Mouse (Mus musculus) liver, postnatal 0 days (tissue): ENCODE data around the gene Atxn7l2. TPM values are rescaled to one million over a fixed set of nuclear protein-coding genes. Genes with fewer than 3 reads are reported as not detected.
A peak's percentile ranks its signal among the peaks of the same experiment; 100 is the strongest.

Experiments
- ATAC-seq: fragments of 200-750 bp; cut with Nextera tagmentation; 2 replicates; pipeline ENCODE4 v1.8.0; 2017; ENCODE audit warnings: mild to moderate bottlenecking, moderate library complexity
- DNase-seq: peaks from one replicate; pipeline ENCODE4 v3.0.0-alpha.2; 2016
- H3K27ac ChIP-seq: fragments of 300-500 bp; sonication (generic); 2 replicates; pipeline ENCODE4 v1.5.1; 2014; ENCODE audit warnings: antibody characterized with exemption, moderate library complexity, mild to moderate bottlenecking, low read depth
- H3K27me3 ChIP-seq: fragments of 300-500 bp; sonication (generic); 2 replicates; pipeline ENCODE4 v1.6.1; 2014; ENCODE audit warnings: low read length, control low read depth, mixed read lengths; ENCODE audit not compliant: insufficient read depth
- H3K36me3 ChIP-seq: fragments of 300-500 bp; sonication (generic); replicated peaks from 2 replicates; pipeline ENCODE4 v1.6.1; 2014; ENCODE audit warnings: mild to moderate bottlenecking, control low read depth, low read length, moderate library complexity, mixed read lengths; ENCODE audit not compliant: insufficient read depth
- H3K4me1 ChIP-seq: fragments of 300-500 bp; sonication (generic); 2 replicates; pipeline ENCODE4 v1.6.1; 2014; ENCODE audit warnings: antibody characterized with exemption, mild to moderate bottlenecking, control low read depth; ENCODE audit not compliant: insufficient read depth
- H3K4me2 ChIP-seq: fragments of 300-500 bp; sonication (generic); 2 replicates; pipeline ENCODE4 v1.6.1; 2014; ENCODE audit warnings: low read depth, mild to moderate bottlenecking, low read length, moderate library complexity, mixed read lengths
- H3K4me3 ChIP-seq: fragments of 300-500 bp; sonication (generic); 2 replicates; pipeline ENCODE4 v1.5.1; 2014; ENCODE audit warnings: low read depth, low read length
- H3K9ac ChIP-seq: fragments of 300-500 bp; sonication (generic); replicated peaks from 2 replicates; pipeline ENCODE4 v1.6.1; 2014; ENCODE audit warnings: mild to moderate bottlenecking, moderate library complexity
- H3K9me3 ChIP-seq: fragments of 300-500 bp; sonication (generic); 2 replicates; pipeline ENCODE4 v1.6.1; 2016; ENCODE audit warnings: mild to moderate bottlenecking, control low read depth, low read length, mixed read lengths
- CTCF ChIP-seq: sonication (generic); IDR thresholded peaks from 2 replicates; pipeline ENCODE4 v1.5.1; 2016; ENCODE audit warnings: antibody characterized with exemption, low read depth
- EP300 ChIP-seq: IDR thresholded peaks from 2 replicates; pipeline ENCODE4 v1.6.1; 2016; ENCODE audit warnings: antibody characterized with exemption, low read depth, mild to moderate bottlenecking
- WGBS: fragments of 180-500 bp; shearing (Covaris S2); extraction: QIAGEN DNeasy Blood & Tissue Kit; methylation state at CpG from one replicate; pipeline ENCODE4 v1.1.7; 2014; ENCODE audit not compliant: insufficient replicate concordance; 5-methylcytosine and 5-hydroxymethylcytosine counted together
- polyA plus RNA-seq: library from polyadenylated mRNA; unstranded; fragments of >200 nt; fragmentation: Nextera tagmentation; extraction: Ambion mirVana; gene quantifications from 2 replicates; pipeline ENCODE4 v1.2.1, GENCODE M21; 2015

Atxn7l2 gene
- polyA plus RNA-seq, 1 experiment from 2014 or later = 1.4 TPM

GRCm38 (mm10) chr3:108193686-108194085, 17.0 kb downstream of the Atxn7l2 start:
- Histone ChIP-seq H3K4me2 (no peak overlapping the region), H3K4me1 (peaks cover 6% of the 10 kb centered on the region; the same call in 1 of the 2 replicates), H3K27ac (no peak overlapping the region), H3K9ac (no peak overlapping the region), H3K9me3 (no peaks in the 10 kb centered on the region), H3K27me3 (no peaks in the 10 kb centered on the region), H3K36me3 (peaks cover 2% of the 10 kb centered on the region; the same call in 1 of the 2 replicates), H3K4me3 (no peak overlapping the region)
- ATAC-seq (no peak), DNase-seq (no peak)
- no peak for TF ChIP-seq CTCF
- no peak for TF ChIP-seq EP300
- WGBS = 68% methylated on average over 4 of the region's 4 CpGs

- DNase-seq = no peak
- Histone ChIP-seq H3K9ac (no peak overlapping the region), H3K4me3 (no peak overlapping the region)
Measured at GRCm38 (mm10) chr3:108189897-108190296, 20.8 kb downstream of the Atxn7l2 start.

GRCm38 (mm10) chr3:108188716-108189490, 21.8 kb downstream of the Atxn7l2 start:
- peaks cover 7% of the 10 kb centered on the region; the same call in 1 of the 2 replicates for H3K27me3 ChIP-seq

More at GRCm38 (mm10) chr3:108189897-108190296, 20.8 kb downstream of the Atxn7l2 start:
- Histone ChIP-seq H3K4me1 (peaks cover 15% of the 10 kb centered on the region), H3K27me3 (peaks cover 7% of the 10 kb centered on the region; the same call in 1 of the 2 replicates), H3K4me2 (no peak overlapping the region), H3K27ac (no peak overlapping the region), H3K36me3 (no peaks in the 10 kb centered on the region; the same call in 1 of the 2 replicates), H3K9me3 (no peaks in the 10 kb centered on the region)
- WGBS = 43% methylated on average over 5 of the region's 5 CpGs
- ATAC-seq = no peak
- TF ChIP-seq CTCF (no peak), EP300 (no peak)

GRCm38 (mm10) chr3:108187111-108187795, 23.5 kb downstream of the Atxn7l2 start:
- TF ChIP-seq CTCF = no peak
- no peak for TF ChIP-seq EP300
- peak overlapping the region; percentile 98; the same call in 1 of the 2 replicates for H3K4me2 ChIP-seq
- H3K4me3 ChIP-seq = peak overlapping the region; percentile 74
- peaks cover 7% of the 10 kb centered on the region; the same call in 1 of the 2 replicates for H3K27me3 ChIP-seq
- no peaks in the 10 kb centered on the region for H3K9me3 ChIP-seq
- no peaks in the 10 kb centered on the region; the same call in 1 of the 2 replicates for H3K36me3 ChIP-seq
- no peak overlapping the region for H3K9ac ChIP-seq
- no peak for ATAC-seq
- H3K4me1 ChIP-seq = peaks cover 15% of the 10 kb centered on the region
- DNase-seq = no peak
- H3K27ac ChIP-seq = no peak overlapping the region
- 56% methylated on average over 20 of the region's 20 CpGs for WGBS

More at GRCm38 (mm10) chr3:108188716-108189490, 21.8 kb downstream of the Atxn7l2 start:
- H3K4me2 ChIP-seq = no peak overlapping the region
- H3K4me3 ChIP-seq = no peak overlapping the region
- TF ChIP-seq CTCF = no peak
- TF ChIP-seq EP300 = no peak
- DNase-seq (no peak), ATAC-seq (no peak)
- H3K36me3 ChIP-seq = no peaks in the 10 kb centered on the region; the same call in 1 of the 2 replicates
- no peaks in the 10 kb centered on the region for H3K9me3 ChIP-seq
- 76% methylated on average over 9 of the region's 9 CpGs for WGBS
- no peak overlapping the region for H3K9ac ChIP-seq
- no peak overlapping the region for H3K27ac ChIP-seq
- peaks cover 15% of the 10 kb centered on the region for H3K4me1 ChIP-seq

GRCm38 (mm10) chr3:108186098-108187047, 24.4 kb downstream of the Atxn7l2 start, which contains the start of gene Amigo1:
Amigo1 (plus strand) TSS chr3:108186335.
- Histone ChIP-seq H3K36me3 (no peaks in the 10 kb centered on the region), H3K27ac (no peak within 1 kb of the TSS), H3K4me1 (peaks cover 15% of the 10 kb centered on the region), H3K9me3 (no peaks in the 10 kb centered on the region), H3K9ac (peak within 1 kb of the TSS; percentile 73), H3K4me3 (peak within 1 kb of the TSS; percentile 74), H3K4me2 (peak within 1 kb of the TSS; percentile 98), H3K27me3 (peaks cover 7% of the 10 kb centered on the region; the same call in 1 of the 2 replicates)
- TF ChIP-seq CTCF (no peak), EP300 (no peak)
- DNase-seq (peak; percentile 57), ATAC-seq (peak; percentile 83)
- 3% methylated on average over 56 of the region's 100 CpGs for WGBS
